Mouse (Mus musculus): ENCODE measurements at regions not wholly inside any gene's neighbourhood (a gene's known extent, or its start where the extent isn't known, plus 50 kb on each side); places are given as distances from the start of the nearest gene placed in this dataset.
A peak's percentile ranks its signal among the peaks of the same experiment; 100 is the strongest.

- H3K4me1 ChIP-seq (ENCODE audit: control insufficient read depth, insufficient read depth, low read length): peaks cover 6% of the 10 kb centered on the region; the same call in 1 of the 2 replicates
- ATAC-seq (ENCODE audit: low FRiP score, low read depth) (peak; percentile 67), DNase-seq (ENCODE audit: low spot score) (peak; percentile 56)
- 32% methylated on average over 10 of the region's 10 CpGs for WGBS
- H3K9ac ChIP-seq (ENCODE audit: low read depth, low read length, severe bottlenecking): no peak overlapping the region
- H3K27me3 ChIP-seq (ENCODE audit: control insufficient read depth, insufficient read depth, low read length): no peaks in the 10 kb centered on the region
- TF ChIP-seq POLR2A (IDR thresholded peaks at IDR 0.05; ENCODE audit: borderline replicate concordance, extremely low read depth, insufficient read depth, insufficient read length): no peak
- H3K9me3 ChIP-seq (ENCODE audit: control insufficient read depth, low read length): no peaks in the 10 kb centered on the region
- no peaks in the 10 kb centered on the region for H3K36me3 ChIP-seq (ENCODE audit: control insufficient read depth, insufficient read depth, low read length)
- H3K4me3 ChIP-seq (replicated peaks; ENCODE audit: low read length): no peak overlapping the region
- H3K27ac ChIP-seq (replicated peaks; ENCODE audit: low read depth, low read length): peak overlapping the region; percentile 43; the same call in 1 of the 2 replicates
- no peak overlapping the region for H3K4me2 ChIP-seq (replicated peaks; ENCODE audit: low read depth, low read length, severe bottlenecking)
Measured at GRCm38 (mm10) chr16:78067532-78068118, 233.7 kb upstream of the Cxadr start.

GRCm38 (mm10) chr16:78060516-78060915, 240.8 kb upstream of the Cxadr start:
- H3K4me3 ChIP-seq (replicated peaks; ENCODE audit: low read length): no peak overlapping the region
- H3K27me3 ChIP-seq (ENCODE audit: control insufficient read depth, insufficient read depth, low read length): no peaks in the 10 kb centered on the region
- peaks cover 3% of the 10 kb centered on the region; the same call in 1 of the 2 replicates for H3K9me3 ChIP-seq (ENCODE audit: control insufficient read depth, low read length)
- no peak for TF ChIP-seq POLR2A (IDR thresholded peaks at IDR 0.05; ENCODE audit: borderline replicate concordance, extremely low read depth, insufficient read depth, insufficient read length)
- peaks cover 10% of the 10 kb centered on the region; the same call in 1 of the 2 replicates for H3K4me1 ChIP-seq (ENCODE audit: control insufficient read depth, insufficient read depth, low read length)
- no peak overlapping the region for H3K9ac ChIP-seq (ENCODE audit: low read depth, low read length, severe bottlenecking)
- no peak overlapping the region for H3K4me2 ChIP-seq (replicated peaks; ENCODE audit: low read depth, low read length, severe bottlenecking)
- H3K36me3 ChIP-seq (ENCODE audit: control insufficient read depth, insufficient read depth, low read length): no peaks in the 10 kb centered on the region
- DNase-seq (ENCODE audit: low spot score) (no peak), ATAC-seq (ENCODE audit: low FRiP score, low read depth) (no peak)
- 88% methylated on average over 6 of the region's 6 CpGs for WGBS
- H3K27ac ChIP-seq (replicated peaks; ENCODE audit: low read depth, low read length): no peak overlapping the region

GRCm38 (mm10) chr16:78057549-78057948, 243.7 kb upstream of the Cxadr start:
- Histone ChIP-seq H3K4me1 (ENCODE audit: control insufficient read depth, insufficient read depth, low read length) (peaks cover 6% of the 10 kb centered on the region), H3K27ac (replicated peaks; ENCODE audit: low read depth, low read length) (no peak overlapping the region), H3K9ac (ENCODE audit: low read depth, low read length, severe bottlenecking) (no peak overlapping the region), H3K4me2 (replicated peaks; ENCODE audit: low read depth, low read length, severe bottlenecking) (no peak overlapping the region), H3K36me3 (ENCODE audit: control insufficient read depth, insufficient read depth, low read length) (no peaks in the 10 kb centered on the region), H3K27me3 (ENCODE audit: control insufficient read depth, insufficient read depth, low read length) (no peaks in the 10 kb centered on the region), H3K4me3 (replicated peaks; ENCODE audit: low read length) (no peak overlapping the region), H3K9me3 (ENCODE audit: control insufficient read depth, low read length) (peaks cover 3% of the 10 kb centered on the region; the same call in 1 of the 2 replicates)
- DNase-seq (ENCODE audit: low spot score) (no peak), ATAC-seq (ENCODE audit: low FRiP score, low read depth) (no peak)
- WGBS: 39% methylated on average over 3 of the region's 3 CpGs
- no peak for TF ChIP-seq POLR2A (IDR thresholded peaks at IDR 0.05; ENCODE audit: borderline replicate concordance, extremely low read depth, insufficient read depth, insufficient read length)

- no peak for TF ChIP-seq POLR2A (IDR thresholded peaks at IDR 0.05; ENCODE audit: borderline replicate concordance, extremely low read depth, insufficient read depth, insufficient read length)
- 54% methylated on average over 7 of the region's 7 CpGs for WGBS
- H3K36me3 ChIP-seq (ENCODE audit: control insufficient read depth, insufficient read depth, low read length): no peaks in the 10 kb centered on the region
- no peaks in the 10 kb centered on the region for H3K9me3 ChIP-seq (ENCODE audit: control insufficient read depth, low read length)
- no peaks in the 10 kb centered on the region for H3K27me3 ChIP-seq (ENCODE audit: control insufficient read depth, insufficient read depth, low read length)
- no peak overlapping the region for H3K9ac ChIP-seq (ENCODE audit: low read depth, low read length, severe bottlenecking)
- DNase-seq (ENCODE audit: low spot score): no peak
- peaks cover 3% of the 10 kb centered on the region; the same call in 1 of the 2 replicates for H3K4me1 ChIP-seq (ENCODE audit: control insufficient read depth, insufficient read depth, low read length)
- no peak overlapping the region for H3K27ac ChIP-seq (replicated peaks; ENCODE audit: low read depth, low read length)
- no peak overlapping the region for H3K4me3 ChIP-seq (replicated peaks; ENCODE audit: low read length)
- no peak for ATAC-seq (ENCODE audit: low FRiP score, low read depth)
- H3K4me2 ChIP-seq (replicated peaks; ENCODE audit: low read depth, low read length, severe bottlenecking): no peak overlapping the region
Measured at GRCm38 (mm10) chr16:78052133-78052532, 249.2 kb upstream of the Cxadr start.

GRCm38 (mm10) chr16:78040149-78040920, 261.0 kb upstream of the Cxadr start:
- Histone ChIP-seq H3K36me3 (ENCODE audit: control insufficient read depth, insufficient read depth, low read length) (no peaks in the 10 kb centered on the region), H3K4me1 (ENCODE audit: control insufficient read depth, insufficient read depth, low read length) (peaks cover 5% of the 10 kb centered on the region; the same call in 1 of the 2 replicates), H3K4me2 (replicated peaks; ENCODE audit: low read depth, low read length, severe bottlenecking) (no peak overlapping the region), H3K4me3 (replicated peaks; ENCODE audit: low read length) (no peak overlapping the region), H3K27me3 (ENCODE audit: control insufficient read depth, insufficient read depth, low read length) (no peaks in the 10 kb centered on the region), H3K9ac (ENCODE audit: low read depth, low read length, severe bottlenecking) (no peak overlapping the region), H3K9me3 (ENCODE audit: control insufficient read depth, low read length) (no peaks in the 10 kb centered on the region), H3K27ac (replicated peaks; ENCODE audit: low read depth, low read length) (no peak overlapping the region)
- ATAC-seq (ENCODE audit: low FRiP score, low read depth) (no peak), DNase-seq (ENCODE audit: low spot score) (peak; percentile 40)
- TF ChIP-seq POLR2A (IDR thresholded peaks at IDR 0.05; ENCODE audit: borderline replicate concordance, extremely low read depth, insufficient read depth, insufficient read length): no peak
- WGBS: 26% methylated on average over 4 of the region's 4 CpGs
